Mouse (Mus musculus) lung, postnatal 4 days (tissue): ENCODE results near the gene Klhl36.

Experiments
- DNase-seq, 2 experiments: peaks; one replicate each; pipeline ENCODE4 v3.0.0; 2021

The Klhl36 gene

DNA sequence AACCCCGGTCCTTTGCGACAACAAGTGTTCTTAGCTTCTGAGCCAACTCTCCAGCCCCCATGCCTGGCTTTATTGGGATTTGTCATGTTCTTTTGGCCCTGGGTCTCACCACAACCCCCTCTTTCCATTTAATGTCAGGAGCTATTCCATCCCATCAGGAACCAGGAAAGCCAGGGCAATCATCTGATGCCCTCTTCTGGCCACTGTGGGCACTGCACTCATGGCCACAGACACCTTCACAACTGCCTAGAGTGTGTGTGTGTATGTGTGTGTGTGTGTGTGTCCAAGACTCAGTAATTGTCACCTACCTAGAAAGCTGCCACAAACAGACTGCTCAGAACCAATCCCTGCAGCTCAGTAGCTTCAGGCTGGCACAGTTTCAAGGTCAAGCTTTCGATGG, 25.1 kb downstream of the Klhl36 start:
- DNase-seq = peak; percentile 38 to 64

DNA sequence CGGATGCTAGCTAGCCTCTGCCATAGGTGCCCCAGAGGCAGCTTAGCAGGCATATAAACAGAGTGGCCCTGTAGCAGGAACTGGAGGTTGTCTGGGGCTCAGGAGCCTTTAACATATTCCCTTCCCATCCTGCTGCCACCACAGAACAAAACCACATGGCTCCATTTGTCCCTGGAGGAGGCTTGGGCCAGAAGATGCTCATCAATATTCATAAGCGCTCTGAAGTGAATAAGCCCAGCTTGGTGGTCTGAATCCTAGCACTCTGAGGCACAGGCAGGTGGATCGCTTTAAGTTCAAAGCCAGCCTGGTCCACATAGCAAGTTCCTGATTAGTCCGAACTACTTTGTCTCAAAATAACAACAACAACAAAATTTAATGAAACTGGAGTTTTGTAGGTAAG, 25.9 kb downstream of the Klhl36 start:
- DNase-seq = no peak

DNA sequence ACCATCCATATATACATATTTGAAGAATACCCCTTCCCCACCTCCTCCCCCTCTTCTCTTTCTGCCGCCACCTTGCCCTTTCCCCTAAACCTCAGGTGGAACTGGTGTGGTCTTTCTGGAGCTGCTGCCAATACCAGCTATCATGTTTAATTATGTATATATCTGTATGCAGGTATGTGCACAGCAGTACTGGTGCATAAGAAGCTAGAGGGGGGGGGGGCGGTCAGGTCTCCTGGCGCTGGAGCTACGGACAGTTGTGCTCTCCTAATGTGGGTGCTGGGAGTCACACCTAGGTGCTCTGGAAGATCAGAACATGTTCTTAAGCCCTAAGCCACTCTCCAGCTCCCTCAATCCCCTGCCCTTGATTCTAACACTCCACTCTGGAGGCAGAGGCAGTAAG, 35.0 kb downstream of the Klhl36 start:
- DNase-seq = no peak

DNA sequence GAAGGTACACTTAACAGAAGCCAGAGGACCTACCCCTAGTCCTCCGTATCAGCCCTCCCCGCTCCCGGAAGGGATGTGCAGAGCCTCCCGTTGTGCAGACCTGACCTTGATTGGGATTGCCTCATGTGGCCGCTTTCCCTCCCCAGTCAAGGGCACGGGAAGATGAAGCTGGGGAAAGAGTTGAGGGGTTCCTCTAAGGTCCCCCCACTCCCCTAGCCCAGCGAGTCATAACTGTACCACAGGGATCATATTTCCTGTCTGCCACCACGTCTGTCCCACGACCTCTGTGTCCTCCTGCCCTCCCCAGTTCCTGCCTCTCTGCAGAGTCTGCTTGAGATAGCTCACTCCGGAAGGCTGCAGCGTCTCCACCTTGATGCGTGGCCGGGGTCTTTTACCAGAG, 35.9 kb downstream of the Klhl36 start:
- DNase-seq = peak in 1 of 2 experiments; percentile 29

DNA sequence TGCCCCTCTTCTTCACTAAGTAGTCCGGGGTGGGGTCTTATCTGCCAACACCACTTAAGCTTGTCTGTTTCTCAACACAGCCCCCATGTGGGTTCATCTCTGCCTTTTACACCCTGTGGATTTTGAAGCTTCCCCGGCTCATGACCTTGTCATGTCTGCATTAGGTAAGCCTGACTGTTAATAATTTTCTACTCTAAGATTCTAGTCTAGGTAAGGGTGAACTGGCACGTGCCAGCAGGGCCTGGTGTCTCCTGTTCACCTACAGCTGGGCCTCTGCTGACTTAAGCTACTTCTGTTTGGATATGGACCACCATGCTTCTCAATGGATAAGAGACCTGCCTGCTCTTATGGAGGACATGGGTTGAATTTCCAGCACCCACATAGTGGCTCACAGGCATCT, 39.3 kb downstream of the Klhl36 start:
- DNase-seq = no peak

DNA sequence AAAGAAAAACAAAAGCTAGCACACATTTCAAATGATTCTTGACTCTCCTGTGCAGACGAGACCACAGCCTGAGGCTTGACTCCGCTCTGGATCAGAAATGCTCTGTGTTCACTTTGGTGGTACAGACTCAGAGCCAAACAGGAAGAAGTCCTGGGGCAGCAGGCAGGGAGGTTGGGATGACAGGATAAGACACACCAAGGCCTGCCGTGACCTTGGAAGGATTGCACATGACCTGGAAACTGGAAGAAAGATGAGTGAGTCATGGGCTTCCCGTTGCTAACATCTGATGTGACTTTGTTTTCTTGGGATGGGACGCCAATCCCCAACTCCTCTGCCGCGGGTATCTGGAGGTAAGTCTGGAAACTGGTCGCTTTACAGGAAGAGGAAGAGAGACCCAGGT, 39.9 kb downstream of the Klhl36 start:
- no peak for DNase-seq

DNA sequence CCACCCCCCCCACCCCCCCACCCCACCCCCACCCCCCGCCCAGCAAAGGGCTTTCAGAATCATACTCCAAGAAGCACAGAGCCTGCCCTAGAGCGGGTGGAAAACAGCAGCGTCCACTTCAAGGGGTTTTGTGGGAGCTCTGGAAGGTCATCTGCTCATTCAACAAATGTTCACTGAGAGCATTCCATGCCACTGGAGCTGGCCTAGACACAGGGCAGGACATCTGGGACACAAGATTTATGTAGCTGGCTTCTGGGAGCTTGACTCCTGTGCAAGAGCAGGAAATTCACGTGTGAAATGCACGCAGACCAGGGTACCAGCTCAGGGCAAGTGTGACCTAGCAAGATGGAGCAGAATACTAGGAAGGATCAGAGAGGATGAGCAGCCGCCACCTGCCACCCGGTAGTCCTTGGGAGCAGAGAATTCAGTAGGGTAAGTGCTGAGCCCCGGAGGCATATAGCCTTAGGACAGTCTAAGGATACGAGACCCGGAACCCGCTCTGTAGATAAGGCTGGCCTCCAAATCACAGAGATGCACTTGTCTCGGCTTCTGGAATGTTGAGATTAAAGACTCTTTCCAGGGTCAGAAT, 42.4 kb downstream of the Klhl36 start:
- no peak for DNase-seq

DNA sequence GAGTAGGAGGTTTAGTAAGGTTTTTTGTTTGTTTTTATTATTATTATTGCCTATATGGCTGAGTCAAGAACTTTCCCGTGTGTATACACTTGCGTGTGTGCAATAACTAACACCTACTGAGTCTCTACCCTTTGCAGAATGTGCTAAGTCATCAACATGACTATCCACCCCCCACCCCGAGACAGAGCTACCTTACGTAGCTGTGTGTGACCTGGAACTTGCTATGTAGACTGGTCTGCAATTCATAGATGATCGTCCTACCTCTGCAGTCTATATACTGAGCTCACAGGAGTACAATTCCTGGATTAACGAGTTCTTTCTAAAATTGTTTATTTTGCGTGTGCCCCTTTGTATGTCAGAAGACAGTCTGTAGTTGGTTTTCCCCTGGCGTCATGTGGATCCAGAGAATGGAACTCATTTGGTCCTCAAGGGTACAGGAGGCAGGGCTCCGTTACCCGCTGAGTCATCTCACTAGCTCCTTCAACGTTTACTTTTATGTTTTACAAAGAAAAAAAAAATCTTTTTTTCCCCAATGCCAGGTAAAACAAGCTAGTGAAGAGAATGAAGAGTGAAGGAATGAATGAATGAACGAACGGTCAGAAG, 48.0 kb downstream of the Klhl36 start, which contains the start of gene Usp10:
Usp10 (plus strand) TSS at position 417 of the 603 bp plus-strand sequence.
- DNase-seq = no peak

DNA sequence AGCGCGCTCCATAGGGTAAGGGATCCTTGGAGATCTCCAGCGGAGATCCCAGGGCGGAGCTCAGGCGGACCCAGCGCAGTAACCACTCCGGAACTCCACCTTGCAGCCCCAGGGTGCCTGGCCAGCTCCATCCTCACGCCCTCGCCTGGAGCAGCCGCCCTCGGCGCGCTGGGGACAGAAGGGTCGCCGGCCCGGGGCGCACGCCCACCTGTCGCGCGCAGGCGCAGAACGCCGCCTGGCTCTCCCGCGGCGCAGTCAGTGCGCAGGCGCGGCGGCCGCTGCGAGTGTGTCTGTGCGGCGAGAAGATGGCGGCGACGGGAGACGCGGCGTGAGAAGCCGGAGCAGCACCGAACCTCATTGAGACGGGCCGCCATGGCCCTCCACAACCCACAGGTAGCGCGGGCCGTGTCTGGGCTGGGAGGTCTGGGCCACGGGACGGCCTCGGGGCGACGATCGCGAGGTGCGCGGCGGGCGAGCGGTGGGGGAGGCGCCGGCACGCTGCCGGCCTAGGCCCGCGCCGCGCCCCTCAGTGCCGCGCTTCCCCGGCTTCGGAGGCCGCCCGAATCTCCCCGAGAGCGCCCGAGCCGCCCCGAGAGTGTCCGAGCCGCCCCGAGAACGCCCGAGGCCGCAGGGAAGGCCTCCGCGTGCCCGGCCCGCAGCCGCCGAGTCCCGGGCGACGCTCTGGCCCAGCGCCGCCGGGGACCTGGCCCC, 48.6 kb downstream of the Klhl36 start, which contains the start of gene Gm20388:
Gm20388 (plus strand) TSS at position 295 of the 711 bp plus-strand sequence.
- peak; percentile 95 for DNase-seq

DNA sequence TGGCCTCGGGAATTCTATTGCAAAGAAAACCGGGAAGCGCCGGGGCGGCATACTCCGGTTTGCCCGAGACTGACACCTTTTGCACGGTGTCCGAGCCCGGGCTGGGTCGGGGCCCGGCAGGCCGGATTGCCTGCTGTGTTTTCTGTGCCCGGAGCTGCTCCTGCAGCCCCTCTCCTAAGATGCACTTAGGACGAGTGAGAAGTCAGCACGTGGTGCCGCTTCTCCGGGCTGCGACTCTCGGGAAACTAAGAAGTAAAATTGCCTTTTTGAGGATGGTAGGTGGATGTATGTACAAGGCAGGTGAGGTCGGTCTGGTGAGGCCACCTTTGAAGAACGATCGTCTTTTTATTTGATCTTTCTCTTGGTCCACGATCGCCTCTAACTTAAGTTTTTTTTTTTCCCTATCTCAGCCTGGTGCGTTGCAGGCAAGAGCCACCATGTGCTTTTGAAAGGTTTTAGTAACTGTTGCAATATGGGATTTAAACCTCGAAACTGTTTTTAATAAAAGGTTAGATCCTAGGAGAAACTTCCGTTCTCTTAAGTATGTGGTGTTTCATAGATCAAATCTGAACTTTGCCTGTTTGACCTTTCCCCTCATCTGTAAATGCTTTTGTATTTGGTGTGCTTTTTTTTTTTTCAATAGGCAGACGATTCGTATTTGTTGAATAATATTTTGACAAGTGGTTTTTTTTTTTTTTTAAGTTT, 49.3 kb downstream of the Klhl36 start:
- DNase-seq = no peak

DNA sequence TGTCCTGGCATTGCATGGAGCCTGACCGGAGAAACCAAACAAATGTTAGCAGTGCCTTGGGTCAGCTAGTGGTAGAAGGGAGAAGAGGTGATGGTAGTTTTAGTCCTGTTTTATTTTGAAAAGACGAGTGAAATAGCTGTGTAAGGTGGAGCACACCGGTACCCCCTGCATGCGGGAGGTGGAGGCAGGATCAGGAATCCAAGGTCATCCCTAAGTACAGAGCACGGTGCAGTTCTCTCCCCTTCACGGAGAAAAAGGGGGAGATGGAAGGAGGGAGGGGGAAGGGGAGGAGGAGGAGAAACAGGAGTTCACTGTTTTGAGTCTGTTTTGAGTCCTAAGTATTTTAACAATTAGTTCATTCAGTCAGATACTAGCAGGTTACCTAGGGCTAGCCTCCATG, 50.6 kb downstream of the Klhl36 start:
- DNase-seq = no peak

DNA sequence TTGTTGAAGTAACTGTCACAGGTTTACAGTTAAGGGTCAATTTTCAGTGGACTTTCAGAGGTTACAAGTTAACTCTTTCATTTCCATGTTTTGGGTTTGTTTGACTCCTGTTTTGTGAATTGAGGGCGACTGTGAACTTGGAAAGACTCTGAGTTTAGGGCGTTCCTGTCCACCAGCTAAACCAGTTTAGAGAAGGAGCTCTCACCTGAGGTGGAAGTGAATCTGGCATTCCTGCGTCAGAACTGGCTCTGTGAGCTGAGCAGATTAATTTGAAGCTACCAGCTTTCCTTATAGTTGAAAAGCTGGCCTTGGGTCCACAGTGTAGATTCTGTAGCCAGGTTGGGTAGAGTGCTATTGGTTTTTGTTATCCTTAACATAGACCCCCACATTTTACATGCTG, 51.1 kb downstream of the Klhl36 start:
- peak in 1 of 2 experiments; percentile 11 for DNase-seq

DNA sequence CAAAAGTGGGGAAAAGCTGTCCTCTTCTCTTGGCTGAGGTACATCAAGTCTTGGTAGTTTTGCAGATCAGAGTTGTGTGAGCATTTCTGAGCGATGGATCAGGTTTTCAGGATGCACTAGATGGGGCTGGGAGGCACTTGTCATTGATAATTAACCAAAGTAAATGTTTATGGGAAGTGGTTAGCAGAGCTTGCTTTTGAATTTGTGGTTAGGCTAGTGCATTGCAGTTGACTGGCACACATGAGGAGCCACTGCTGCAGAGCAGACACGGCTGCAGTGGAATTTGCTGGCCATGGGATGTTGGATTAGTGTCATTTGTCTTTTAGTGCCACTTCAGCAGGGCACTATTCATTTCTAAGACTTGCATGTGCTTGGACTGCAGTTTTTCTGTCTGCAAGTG, 52.1 kb downstream of the Klhl36 start:
- DNase-seq = no peak

DNA sequence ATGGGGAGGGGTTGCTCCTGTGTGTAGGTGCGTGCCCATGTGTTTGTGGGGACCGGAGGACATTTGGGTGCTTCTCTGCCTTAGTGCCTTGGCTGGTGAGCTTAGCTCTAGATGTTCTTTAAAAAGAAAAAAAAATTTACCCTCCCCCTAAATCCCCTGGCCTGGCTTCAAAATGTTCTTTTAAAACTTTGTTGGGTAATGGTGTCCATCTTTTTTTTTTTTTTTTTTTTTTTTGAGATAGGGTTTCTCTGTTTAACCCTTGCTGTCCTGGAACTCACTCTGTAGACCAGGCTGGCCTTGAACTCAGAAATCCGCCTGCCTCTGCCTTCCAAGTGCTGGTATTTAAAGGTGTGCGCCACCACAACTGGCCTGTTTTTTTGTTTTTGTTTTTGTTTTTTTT, 53.2 kb downstream of the Klhl36 start:
- no peak for DNase-seq

DNA sequence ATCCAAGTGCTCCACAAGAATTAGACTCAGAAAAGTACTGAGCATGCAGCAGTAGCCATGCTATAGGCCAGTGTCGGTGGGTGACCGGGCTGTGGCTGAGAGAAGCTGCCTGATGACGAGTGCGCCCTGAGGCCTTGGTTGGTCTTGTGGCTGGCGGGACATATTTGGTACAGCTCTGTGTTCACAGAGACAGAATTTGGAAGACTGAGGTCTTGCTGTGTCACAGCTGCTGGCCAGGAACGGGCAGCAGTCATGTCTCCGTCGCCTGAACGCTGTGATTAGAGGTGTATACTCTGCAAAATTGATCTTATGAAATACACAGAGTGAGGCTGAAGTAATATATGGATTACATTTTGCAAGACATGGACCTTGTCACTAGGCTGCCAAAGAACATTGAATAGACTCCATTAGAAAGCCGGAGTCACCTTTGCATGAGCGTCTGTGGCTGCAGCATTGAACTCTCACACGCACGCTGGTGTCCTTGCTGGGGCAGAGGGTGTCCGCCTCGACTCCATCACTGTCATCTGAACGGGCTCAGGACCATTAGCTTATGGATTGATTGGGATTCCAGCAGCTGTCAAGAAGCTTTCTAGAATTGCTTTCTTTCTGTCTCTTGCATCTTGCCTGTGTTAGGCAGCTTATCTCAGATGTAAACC, 54.3 kb downstream of the Klhl36 start:
- DNase-seq = no peak

DNA sequence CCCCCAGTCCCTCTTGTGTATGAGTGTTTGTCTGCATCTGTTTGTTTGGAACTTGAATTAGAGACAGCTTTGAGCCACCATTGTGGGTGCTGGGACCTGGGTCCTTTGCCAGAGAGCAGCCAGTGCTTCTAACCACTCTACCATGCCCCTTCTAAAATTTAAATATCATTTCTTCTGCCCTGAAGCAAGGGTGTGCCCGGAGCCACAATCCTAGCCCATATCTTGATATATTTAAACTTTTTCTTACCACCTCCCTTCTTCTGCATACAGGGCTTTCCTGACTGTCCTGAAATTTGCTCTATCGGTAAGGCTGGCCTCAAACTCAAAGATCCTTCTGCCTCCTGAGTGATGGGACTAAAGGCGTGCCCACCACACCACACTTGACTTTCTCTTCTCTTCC, 55.3 kb downstream of the Klhl36 start:
- no peak for DNase-seq

DNA sequence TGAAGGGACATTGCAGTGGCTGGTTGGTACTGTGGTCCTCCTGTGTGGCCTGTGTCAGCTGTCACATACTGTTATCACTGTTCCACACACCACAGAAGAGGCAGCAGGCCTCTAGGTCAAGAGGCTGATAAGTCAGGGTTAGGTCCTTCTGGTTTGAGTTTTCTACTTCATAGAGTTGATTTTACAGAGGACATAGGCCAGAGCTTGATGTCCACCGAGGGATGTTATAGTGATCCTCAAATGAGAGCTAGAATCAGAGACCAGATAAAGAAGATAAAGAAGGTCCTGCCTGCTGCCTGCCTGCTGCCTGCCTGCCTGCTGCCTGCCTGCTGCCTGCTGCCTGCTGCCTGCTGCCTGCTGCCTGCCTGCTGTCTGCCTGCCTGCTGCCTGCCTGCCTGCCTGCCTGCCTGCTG, 56.1 kb downstream of the Klhl36 start:
- DNase-seq = no peak

DNA sequence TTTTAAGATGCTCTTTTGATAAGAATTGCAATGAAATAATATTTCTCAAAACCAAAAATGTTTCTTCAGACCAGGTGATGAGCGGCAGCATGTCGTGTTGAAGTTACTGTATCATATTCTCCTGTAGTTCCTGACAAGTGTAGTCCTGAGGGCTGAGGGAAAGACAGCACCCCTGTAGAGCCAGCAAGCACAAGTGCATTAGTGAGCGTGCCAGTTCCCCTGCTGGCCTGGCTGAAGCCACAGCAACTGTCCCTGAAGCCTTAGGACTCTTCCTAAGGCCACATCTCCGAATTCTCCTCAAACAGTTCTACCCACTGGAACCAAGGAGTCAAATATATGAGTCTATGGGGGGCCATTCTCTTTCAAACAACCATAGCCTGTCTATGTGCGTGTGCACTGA, 61.2 kb downstream of the Klhl36 start:
- DNase-seq = no peak

DNA sequence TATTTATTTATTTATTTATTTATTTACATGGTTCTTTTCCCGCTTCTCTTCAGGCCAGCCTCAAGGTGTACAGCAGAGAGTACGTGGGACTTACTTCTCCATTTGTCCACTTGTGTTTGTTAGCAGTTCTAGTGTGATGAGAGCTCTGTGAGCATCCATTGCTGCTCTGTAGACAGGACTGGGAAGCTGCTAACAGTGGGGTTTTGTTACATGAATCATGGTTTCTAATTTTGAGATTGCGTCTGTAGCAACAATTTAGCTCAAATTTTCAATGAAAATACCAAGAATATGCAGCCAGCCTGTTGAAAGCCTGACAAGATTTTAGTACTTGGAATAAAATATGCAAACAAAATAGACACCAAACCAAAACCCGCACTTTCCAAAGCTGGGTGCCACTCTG, 63.4 kb downstream of the Klhl36 start:
- DNase-seq = no peak

DNA sequence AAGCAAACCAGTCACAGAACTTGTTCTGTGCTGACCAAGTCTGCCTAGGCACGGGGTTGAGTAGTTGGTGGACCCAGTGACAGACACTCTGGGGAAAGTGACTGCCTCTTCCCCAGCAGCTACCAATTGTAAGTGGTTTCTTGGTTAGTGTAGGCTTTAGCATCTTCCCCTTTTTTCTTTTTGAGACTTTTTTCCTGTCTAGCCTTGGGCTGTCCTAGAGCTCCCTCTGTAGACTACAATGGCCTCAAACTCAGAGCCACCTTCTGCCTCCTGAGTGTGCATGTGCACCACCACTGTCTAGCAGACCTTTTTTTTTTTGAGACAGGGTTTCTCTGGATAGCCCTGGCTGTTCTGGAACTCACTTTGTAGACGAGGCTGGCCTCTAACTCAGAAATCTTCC, 64.4 kb downstream of the Klhl36 start:
- DNase-seq = peak in 1 of 2 experiments; percentile 42
